Mouse (Mus musculus) layer of hippocampus, postnatal 25 days (tissue): ENCODE results near the gene Gm3415. TPM values are rescaled to one million over a fixed set of nuclear protein-coding genes. Genes with fewer than 3 reads are reported as not detected.
"Not testable (repeated sequence)": the region's sequence is repeated elsewhere in the genome, so short reads cannot be mapped to it uniquely, and the experiment has no call there.

Experiments used
- DNase-seq, 2 experiments: peaks; one replicate each; pipeline ENCODE4 v3.0.0; 2022; ENCODE audit warnings: mixed read lengths in 2 of 2, low spot score in 1 of 2; ENCODE audit errors: extremely low spot score in 1 of 2
- total RNA-seq, 2 experiments: library from RNA; stranded (reverse); gene quantifications; 2 replicates each; pipeline ENCODE4 v1.2.3; 2021

The Gm3415 gene
- not detected for total RNA-seq

DNA sequence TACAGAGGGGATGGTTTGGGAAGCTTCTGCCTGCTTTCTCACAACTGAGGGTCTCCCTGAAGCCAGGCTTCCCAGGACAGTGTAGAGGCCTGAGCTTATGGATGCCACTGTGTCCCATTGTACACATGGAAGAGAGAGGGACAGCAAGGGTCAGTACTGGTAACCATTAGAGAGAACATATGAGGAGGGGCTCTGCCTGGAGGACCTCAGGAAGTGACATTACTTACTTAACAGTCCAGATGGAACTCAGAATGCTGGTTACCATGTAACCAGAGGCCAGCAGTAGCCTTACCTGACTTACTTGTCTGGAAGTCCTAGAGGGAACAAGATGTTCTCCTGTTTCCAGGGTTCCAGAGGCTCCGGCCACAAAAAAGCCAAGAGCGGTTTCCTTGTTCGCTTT, at the start of gene Gm3415:
Gene Gm3415, plus strand, starts transcription at position 301 of the 400 bp plus-strand sequence.
- not testable (repeated sequence) for DNase-seq

DNA sequence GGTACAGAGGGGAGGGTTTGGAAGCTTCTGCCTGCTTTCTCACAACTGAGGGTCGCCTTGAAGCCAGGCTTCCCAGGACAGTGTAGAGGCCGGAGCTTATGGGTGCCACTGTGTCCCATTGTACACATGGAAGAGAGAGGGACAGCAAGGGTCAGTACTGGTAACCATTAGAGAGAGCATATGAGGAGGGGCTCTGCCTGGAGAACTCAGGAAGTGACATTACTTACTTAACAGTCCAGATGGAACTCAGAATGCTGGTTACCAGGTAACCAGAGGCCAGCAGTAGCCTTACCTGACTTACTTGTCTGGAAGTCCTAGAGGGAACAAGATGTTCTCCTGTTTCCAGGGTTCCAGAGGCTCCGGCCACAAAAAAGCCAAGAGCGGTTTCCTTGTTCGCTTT, 42.1 kb upstream of the Gm3415 start, which contains the start of gene Gm3402:
Gene Gm3402, plus strand, starts transcription at position 301 of the 400 bp plus-strand sequence.
- not testable (repeated sequence) for DNase-seq

DNA sequence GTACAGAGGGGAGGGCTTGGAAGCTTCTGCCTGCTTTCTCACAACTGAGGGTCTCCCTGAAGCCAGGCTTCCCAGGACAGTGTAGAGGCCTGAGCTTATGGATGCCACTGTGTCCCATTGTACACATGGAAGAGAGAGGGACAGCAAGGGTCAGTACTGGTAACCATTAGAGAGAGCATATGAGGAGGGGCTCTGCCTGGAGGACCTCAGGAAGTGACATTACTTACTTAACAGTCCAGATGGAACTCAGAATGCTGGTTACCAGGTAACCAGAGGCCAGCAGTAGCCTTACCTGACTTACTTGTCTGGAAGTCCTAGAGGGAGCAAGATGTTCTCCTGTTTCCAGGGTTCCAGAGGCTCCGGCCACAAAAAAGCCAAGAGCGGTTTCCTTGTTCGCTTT, 30.4 kb upstream of the Gm3415 start, which contains the start of gene Gm3404:
Gene Gm3404, plus strand, starts transcription at position 301 of the 400 bp plus-strand sequence.
- not testable (repeated sequence) for DNase-seq

DNA sequence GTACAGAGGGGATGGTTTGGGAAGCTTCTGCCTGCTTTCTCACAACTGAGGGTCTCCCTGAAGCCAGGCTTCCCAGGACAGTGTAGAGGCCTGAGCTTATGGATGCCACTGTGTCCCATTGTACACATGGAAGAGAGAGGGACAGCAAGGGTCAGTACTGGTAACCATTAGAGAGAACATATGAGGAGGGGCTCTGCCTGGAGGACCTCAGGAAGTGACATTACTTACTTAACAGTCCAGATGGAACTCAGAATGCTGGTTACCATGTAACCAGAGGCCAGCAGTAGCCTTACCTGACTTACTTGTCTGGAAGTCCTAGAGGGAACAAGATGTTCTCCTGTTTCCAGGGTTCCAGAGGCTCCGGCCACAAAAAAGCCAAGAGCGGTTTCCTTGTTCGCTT, 18.6 kb upstream of the Gm3415 start, which contains the start of gene Gm3409:
Gene Gm3409, plus strand, starts transcription at position 301 of the 400 bp plus-strand sequence.
- DNase-seq, result not testable (repeated sequence)

DNA sequence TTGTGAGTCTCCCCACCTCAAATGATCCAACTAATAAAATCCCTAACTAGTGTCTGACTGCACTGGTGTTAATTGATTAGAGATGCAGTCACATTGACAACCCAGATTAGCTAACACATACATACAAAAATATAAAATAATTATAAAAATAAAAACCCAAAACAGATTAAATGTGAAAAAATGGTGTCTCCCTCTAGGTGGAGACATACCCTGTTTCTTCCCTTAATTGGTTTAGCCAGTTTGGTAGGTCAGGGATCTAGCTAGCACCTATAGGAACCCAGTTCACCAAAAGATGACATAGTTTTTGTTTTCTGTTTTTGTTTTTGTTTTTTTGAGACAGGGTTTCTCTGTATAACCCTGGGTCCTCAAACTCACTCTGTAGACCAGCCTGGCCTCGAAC, 8.3 kb downstream of the Gm3415 start:
- DNase-seq, result no peak

DNA sequence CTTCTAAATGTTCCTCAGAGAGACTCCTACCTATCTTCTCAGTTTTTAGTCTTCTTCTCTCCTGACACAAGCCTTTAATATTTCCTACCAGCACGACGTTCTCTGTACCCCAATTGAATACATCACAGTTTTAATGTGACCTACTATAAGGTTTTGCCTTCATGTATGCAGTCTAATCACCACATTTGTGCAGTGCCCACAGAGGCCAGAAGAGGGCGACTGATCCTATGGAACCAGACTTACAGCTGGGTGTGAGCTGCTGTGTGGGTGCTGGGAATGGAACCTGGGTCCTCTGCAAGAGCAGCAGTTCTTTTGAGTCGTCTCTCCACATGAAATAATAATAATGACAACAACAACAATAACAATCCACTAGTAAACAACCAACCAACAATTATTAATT, 11.1 kb downstream of the Gm3415 start:
- DNase-seq, result no peak

DNA sequence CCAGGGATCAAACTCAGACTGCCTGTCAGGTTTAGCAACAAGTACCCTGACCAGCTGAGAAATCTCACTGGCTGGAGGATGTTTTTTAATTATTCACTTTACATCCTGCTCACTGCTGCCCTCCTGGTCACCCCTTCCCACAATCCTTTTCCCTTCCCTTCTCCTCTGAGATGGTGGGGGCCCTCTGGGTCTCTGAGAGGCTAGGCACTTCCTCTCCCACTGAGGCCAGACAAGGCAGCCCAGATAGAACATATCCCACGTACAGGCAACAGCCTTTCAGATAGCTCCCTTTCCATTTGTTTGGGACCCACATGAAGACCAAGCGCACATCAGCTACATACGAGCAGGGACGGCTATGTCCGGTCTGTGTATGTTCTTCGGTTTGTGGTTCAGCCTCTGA, 14.2 kb downstream of the Gm3415 start:
- DNase-seq, result not testable (repeated sequence)

DNA sequence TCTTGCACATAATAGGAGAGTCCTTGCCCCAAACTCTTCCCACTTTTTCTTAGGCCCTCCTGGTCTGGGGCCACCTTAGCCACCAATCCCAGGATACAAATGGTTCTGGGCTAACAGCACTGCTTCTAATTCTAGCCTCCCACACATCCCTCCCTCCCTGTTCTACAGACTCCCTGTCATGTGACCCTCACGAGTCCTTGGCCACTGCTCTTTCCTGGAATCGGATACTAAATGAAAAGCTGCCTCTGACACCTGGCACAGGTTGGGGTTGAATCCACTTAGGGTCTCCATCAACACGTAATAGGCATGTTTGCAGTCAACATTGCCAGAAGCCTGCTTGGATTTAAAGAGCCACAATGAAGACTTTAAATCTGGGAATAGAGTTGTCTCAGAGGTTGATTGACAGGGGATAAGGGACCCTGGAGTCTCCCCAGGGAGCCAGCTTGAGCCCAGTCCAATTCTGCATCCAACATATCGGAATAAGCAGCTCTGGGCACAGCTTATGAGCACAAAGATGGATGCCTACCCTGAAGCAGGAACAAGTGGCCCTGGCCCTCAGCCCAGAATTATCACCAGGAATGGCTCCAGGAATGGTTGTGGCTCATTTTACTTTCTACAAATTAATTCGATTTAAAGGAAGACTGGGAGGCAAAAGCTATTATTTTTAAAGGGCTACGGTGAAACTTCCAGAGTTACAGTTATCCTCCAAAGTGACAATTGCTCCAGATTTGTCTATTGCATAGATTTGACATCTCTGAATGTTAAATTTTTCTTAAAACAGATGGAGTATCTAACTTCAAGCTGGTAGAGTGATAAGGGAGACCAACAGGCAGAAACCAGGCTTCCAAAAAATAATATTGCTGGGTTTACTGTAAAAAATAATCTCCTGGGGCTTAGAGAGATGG, 16.1 kb downstream of the Gm3415 start:
- peak; percentile 43 to 71 for DNase-seq

DNA sequence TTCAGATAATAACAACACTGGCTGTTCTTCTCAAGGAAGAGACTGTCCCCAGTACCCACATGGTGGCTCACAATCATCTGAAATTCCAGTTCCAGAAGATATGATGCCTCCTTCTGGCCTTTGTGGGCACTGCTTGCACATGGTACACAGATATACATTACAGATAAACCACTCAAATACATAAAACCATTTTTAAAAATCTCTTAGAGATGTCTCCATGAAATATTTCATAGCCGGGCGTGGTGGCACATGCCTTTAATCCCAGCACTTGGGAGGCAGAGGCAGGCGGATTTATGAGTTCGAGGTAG, 16.8 kb downstream of the Gm3415 start:
- not testable (repeated sequence) for DNase-seq

DNA sequence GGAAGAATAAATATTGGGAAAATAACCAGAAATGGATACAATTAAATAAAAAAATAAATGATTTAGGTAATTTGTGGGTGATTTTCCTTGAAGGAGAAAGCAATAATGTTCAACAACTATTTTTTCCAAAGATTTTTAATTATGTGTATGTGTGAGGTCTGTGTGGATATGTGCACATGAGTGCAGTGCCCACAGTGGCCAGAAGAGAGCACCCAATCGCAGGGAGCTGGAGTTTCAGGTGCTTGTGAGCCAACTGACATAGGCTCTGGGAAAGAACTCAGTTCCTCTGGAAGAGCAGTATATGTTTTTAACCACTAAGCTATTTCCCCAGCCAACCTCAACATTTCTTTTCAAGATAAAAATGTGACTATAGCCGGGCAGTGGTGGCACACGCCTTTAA, 20.7 kb downstream of the Gm3415 start:
- no peak for DNase-seq

DNA sequence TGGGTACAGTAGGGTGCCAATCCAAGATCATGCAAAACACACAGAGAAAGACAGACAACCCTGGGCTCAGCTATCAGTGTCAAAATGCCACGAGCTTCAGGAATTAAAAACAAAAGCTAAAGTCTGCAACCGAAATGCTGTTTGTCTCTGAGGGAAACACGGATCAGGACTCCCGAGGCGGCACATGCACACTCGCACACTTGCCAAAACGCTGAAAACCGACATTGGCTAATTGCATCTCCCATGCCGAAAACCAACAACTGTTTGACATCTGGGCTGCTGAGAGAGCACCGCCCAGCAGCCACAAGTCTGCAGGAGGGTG, 28.2 kb downstream of the Gm3415 start:
- no peak for DNase-seq

DNA sequence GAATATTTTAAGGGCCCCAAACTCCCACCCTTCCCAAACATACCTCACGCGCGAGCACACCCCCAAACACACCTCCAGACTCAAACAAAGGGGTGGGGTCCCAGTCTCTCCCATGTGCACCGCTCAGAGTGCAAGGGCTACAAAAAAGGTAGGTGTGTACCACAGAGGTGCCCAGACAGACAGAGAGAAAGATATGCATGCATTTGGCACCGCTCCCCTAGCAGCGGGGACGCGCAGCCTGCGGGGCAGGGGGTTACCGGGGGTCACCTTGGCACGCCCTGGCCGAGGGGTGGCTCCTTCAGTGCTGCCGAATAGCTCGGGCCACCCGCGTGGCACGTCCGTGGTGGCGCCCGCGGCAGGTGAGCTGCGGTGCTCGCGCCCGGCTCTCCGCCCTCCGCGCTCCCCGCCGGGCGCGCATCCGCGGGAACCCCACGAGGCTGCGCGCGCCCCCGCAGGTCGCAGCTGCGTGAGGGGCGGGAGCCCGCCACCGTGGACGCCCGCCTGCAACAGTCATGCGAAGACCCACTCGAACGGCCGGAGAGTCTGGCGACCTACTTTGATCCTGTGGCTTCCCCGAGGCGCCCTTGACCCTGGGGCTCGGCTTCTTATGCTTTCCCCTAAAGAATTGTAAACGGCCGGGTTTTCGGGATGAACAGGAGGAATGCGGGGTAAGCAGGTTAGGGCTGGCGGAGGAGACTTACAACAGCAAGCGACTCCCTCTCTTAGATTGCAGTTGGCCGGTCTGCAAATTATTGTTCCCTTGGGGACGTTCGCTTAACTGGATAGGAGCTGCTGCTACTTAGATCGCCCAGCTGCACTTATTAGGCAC, 28.8 kb downstream of the Gm3415 start, which contains the start of gene Gpr12:
Gene Gpr12, minus strand, starts transcription at position 762 of the 829 bp plus-strand sequence.
- DNase-seq, result peak in 1 of 2 experiments; percentile 46

DNA sequence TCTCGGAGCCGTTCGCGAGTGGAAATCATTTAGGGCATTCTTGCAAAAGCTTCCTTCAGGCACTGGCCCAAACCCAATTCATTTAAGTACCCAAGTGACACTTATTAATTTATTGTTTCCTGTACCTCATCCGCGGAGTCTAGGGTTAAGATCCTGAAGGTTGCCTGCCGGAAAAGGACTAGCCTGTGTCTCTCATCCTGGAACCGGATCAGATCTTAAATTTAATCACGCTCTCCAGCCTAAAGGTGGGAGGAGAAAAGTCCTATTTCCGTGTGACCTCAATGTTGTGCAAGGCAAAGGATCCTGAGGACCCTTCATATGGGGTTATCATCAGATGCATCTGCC, 29.3 kb downstream of the Gm3415 start:
- DNase-seq, result no peak

DNA sequence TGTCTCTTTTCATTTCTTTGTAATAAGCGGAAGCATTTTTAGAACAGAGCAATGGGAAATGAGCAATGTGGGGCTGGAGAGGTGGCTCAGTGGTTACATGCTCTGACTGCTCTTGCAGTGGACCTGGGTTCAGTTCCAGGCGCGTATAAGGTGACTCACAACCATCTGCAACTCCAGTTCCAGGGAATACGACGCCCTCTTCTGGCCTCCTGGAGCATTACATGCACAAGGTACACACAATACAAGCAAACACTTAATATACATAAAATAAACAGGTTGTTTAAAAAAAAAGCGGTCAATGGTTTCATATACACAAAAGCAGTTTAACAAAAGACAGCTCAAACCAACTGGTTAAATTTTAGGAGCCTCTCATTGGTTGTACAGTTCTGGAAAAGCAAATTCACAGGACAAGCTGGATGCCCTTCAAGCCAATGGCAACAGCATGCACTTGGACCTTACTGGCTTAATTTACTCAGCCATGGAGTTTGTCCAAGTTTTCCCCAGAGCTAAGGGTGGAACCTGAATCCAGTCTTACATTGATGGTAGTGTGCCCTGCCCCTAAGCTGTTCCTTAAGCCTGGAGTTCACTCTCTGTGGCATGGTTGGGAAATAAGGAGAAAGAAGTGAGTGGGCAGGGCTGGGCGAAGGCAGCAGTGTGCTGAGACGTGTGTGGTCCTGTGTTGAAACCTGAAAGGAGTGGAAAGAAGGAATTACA, 30.6 kb downstream of the Gm3415 start:
- no peak for DNase-seq

DNA sequence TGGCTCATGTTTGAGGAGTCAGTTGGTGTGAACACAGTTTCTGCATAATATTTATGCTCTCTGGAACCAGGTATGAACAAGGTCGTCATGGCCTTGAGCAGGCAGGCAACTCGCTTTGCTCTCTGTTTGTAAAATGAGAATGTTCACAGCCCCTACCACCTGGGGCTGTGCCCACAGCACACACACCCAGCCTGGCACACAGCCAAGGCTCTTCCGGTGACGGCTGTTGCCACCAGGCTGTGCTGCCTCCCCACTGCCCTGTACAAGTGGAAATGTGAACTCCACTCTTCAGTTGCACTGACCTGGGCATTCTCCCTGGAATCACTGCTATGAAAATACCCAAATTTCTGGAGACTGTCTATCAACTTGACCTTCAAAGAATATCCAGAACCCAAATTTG, 35.1 kb downstream of the Gm3415 start:
- DNase-seq, result no peak

DNA sequence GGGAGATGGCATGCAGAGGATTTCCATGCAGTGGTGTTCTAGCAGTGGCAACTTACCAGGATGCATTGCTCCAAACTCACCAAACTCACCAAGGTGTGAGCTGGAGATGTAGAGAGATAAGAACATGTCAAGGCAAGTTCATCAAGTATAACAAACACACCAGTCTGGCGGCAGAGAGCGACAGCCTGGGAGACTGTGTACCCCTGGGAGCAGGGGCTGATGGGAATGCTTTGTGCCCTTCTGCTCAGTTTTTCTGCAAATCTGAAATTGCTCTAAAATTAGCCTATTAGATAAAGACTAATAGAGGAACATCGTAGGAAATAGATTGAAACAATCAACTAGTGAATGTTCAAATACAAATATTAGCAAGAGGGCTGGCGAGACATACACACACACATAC, 35.7 kb downstream of the Gm3415 start:
- DNase-seq, result no peak

DNA sequence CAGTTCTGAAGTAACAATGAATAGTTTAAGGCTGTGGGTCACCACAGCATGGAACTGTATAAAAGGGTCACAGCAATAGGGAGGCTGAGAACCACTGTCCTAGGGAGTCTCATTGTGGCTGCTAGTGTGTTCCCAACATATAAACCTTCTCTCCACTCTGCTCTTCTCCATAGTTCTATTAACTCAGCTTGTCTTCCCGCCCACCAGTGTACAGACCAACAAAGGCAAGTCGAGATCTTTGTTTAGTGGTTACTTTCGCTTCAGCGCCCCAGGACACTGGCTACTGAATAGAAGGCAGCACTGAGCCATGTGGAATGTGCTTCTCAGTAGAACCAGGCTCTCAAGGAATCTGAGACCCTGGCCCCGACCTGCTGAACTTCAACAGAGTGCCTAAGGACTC, 36.6 kb downstream of the Gm3415 start:
- no peak for DNase-seq

DNA sequence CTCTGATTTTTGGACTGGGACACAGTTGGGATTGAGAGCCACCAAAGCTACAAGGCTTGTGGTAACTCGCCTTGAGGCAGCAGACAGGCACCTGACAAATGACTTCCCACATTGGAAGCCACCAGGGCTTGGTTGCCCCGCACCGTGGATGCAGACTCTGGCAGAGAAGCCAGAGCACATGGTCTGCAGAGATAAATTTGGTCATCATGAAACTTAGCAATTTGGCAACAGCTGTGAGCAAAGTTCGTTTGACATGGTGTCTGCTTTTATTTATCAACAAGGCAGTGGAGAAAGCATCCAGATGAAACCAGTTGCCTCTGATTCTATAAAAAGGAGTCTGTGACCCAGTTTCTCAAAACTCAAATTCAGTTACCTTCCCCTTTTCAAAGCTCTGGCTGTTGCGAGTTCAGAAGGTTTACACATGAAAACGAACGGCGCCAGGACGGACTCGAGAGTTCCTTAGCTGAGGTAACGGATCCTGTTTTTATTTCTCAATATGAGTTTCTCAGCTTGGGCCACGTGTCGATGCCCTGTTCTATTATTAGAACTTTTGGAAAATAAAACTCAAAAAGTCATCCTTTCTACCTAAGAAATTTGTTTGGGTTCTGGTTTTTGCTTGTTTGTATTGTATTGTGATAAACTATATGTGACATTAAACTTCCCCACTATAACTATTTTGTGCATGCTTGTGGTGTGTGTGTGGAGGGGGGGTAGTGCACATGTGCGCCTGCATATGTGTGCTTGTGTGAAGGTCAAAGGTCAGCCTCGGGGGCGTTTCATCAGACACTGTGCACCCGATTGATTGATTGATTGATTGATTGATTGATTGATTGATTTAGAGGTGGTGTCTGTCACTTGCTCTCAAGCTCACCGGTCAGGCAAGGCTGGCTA, 40.9 kb downstream of the Gm3415 start:
- DNase-seq, result no peak

DNA sequence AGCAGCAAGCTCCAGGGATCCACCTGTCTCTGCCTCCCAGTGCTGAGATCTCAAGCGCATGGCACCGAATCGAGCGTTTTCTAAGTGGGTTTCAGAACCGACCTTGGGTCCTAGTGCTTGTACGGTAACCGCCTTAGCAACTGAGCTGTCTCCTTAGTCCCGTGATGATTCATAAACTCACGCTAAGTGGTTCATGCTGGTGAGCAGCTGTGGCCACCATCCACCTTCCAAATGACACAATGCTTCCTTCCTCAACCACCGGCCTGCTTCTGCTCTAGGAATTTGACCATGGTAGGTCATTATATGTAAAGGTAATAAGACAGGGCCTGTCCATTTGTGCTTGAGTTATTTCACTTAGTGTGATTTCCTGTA, 41.6 kb downstream of the Gm3415 start:
- DNase-seq, result no peak
